Mouse (Mus musculus) adipose tissue, adult 10 weeks (tissue): ENCODE measurements around the gene Ppil3. TPM values are rescaled to one million over a fixed set of nuclear protein-coding genes. Genes with fewer than 3 reads are reported as not detected.

Experiments
- polyA plus RNA-seq: library from polyadenylated mRNA; stranded (reverse); fragments of 350-450 nt; fragmentation: Illumina TruSeq; extraction: RNeasy Lipid Tissue Mini Kit (QIAGEN cat#74804); gene quantifications from one replicate; pipeline ENCODE4 v1.2.3, GENCODE M21; 2014; ENCODE audit warnings: low read depth, low replicate concordance

Gene Ppil3
- 44.2 TPM for polyA plus RNA-seq

DNA sequence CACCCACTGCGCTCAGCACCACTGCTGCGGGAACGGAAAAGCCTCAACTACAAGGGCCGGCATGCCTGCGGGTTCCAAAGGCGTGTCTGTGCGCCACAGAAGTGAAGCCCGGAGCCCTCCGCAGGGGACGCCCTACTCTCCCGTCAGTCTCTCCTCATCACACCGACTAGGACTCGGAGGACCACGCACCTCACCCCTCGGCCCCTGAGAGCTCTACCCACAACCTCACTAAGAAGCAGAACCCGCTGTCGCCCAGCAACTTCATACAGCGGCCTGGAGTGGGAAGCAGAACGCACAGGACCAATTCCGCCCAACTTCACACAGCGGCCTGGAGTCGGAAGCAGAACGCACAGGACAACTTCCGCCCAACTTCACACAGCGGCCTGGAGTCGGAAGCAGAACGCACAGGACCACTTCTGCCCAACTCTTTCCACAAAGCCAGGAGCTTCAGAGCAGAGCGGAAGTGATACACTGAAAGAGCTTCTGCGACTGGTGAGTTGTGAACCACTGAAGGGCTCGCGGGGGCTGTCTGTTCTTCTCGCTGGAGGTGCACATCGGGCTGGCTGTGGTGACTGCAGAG is at the start of gene Ppil3, which contains the start of gene Nif3l1:
TSS of gene Ppil3 (minus strand) at position 344 of the 580 bp plus-strand sequence.
TSS of gene Nif3l1 (plus strand) at position 9 of the 580 bp plus-strand sequence.

DNA sequence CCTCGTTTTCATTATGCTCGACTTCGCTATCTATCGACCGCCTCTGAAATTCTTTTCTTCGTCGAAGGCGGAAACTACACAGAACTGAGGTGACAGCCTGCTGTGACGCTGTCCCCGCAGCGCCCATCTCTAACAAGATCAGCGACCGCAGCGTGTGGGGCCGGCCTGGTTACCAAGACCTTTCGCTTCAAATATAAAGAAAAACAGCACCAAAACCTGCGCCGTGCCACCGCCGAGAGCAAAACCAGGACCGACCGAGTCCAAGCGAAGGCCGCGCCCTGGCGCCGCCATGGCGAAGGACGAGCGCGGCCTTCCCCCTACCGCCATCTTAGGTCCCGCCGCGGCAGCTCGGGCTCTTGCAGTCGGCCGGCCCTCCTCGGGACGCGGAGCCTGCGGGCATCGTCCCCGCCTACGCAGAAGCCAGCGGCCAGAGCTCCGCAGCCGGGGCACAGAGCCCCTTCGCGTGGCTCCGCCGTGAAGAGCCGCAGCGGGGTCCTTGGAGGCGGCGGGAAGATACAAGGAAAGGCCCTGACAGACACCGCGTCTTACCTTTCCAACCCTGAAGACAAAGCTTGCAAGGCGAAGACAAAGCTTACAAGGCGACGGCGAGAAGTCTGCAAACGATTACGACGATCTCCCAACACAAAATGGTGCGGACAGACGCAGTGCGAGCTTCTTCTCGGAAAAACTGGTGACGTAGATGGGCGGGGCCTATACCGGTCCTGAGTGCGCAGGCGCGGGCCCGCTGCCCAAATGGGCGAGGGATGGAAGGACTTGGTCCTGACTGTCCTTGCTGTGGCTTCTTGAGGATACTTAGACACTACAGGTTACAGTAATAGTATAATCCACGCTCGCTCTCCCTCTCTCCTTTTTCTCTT is 21.7 kb downstream of the Ppil3 start, which contains the start of gene Clk1:
TSS of gene Clk1 (minus strand) at position 696 of the 878 bp plus-strand sequence.

GRCm38 (mm10) chr1:58392652-58393283 is 52.5 kb downstream of the Ppil3 start, which contains the start of gene Bzw1:
Gene Bzw1, plus strand, starts transcription at chr1:58392898.

Other genes starting within 250 kb of the Ppil3 start
- not detected for gene Aox4, start 235.1 kb downstream of the Ppil3 start, polyA plus RNA-seq
- gene Aox2, start 167.2 kb downstream of the Ppil3 start, polyA plus RNA-seq, result not detected
- gene Bzw1, start 52.6 kb downstream of the Ppil3 start, polyA plus RNA-seq, result 94.1 TPM
- gene Clk1, start 21.4 kb downstream of the Ppil3 start, polyA plus RNA-seq, result 219 TPM
- gene Nif3l1, start 335 bp downstream of the Ppil3 start, polyA plus RNA-seq, result 16.8 TPM
- 24.0 TPM for gene Orc2, start 59.6 kb upstream of the Ppil3 start, polyA plus RNA-seq
- gene Fam126b, start 140.8 kb upstream of the Ppil3 start, polyA plus RNA-seq, result 8.9 TPM
- gene Ndufb3, start 140.9 kb upstream of the Ppil3 start, polyA plus RNA-seq, result 143 TPM